Mouse (Mus musculus) neural tube, embryonic 12.5 days (tissue): ENCODE data around the gene Adgrl3. TPM values are rescaled to one million over a fixed set of nuclear protein-coding genes. Genes with fewer than 3 reads are reported as not detected.
A peak's percentile ranks its signal among the peaks of the same experiment; 100 is the strongest.

Experiments used
- ATAC-seq: fragments of 200-750 bp; cut with Nextera tagmentation; 2 replicates; pipeline ENCODE4 v1.8.0; 2017; ENCODE audit warnings: low read depth, mild to moderate bottlenecking, moderate TSS enrichment, moderate library complexity; ENCODE audit not compliant: low FRiP score
- H3K27ac ChIP-seq: fragments of 300-500 bp; sonication (generic); 2 replicates; pipeline ENCODE4 v1.5.1; 2016
- H3K27me3 ChIP-seq: fragments of 300-500 bp; sonication (generic); replicated peaks from 2 replicates; pipeline ENCODE4 v1.6.1; 2016; ENCODE audit warnings: mild to moderate bottlenecking
- H3K36me3 ChIP-seq: fragments of 300-500 bp; sonication (generic); 2 replicates; pipeline ENCODE4 v1.6.1; 2016; ENCODE audit warnings: mild to moderate bottlenecking
- H3K4me1 ChIP-seq: fragments of 300-500 bp; sonication (generic); 2 replicates; pipeline ENCODE4 v1.6.1; 2016
- H3K4me2 ChIP-seq: fragments of 300-500 bp; sonication (generic); replicated peaks from 2 replicates; pipeline ENCODE4 v1.6.1; 2016; ENCODE audit warnings: mild to moderate bottlenecking
- H3K4me3 ChIP-seq: fragments of 300-500 bp; sonication (generic); 2 replicates; pipeline ENCODE4 v1.5.1; 2016
- H3K9ac ChIP-seq: fragments of 300-500 bp; sonication (generic); 2 replicates; pipeline ENCODE4 v1.6.1; 2016; ENCODE audit warnings: mild to moderate bottlenecking
- H3K9me3 ChIP-seq: fragments of 300-500 bp; sonication (generic); 2 replicates; pipeline ENCODE4 v1.6.1; 2016; ENCODE audit warnings: mild to moderate bottlenecking
- WGBS: fragments of 180-500 bp; shearing (Covaris S2); methylation state at CpG from one replicate; pipeline ENCODE4 v1.1.7; 2016; 5-methylcytosine and 5-hydroxymethylcytosine counted together
- polyA plus RNA-seq: library from polyadenylated mRNA; unstranded; fragments of >200 nt; fragmentation: Nextera tagmentation; extraction: Ambion mirVana; gene quantifications from 2 replicates; pipeline ENCODE4 v1.2.1, GENCODE M21; 2016

Gene Adgrl3
- polyA plus RNA-seq, 1 experiment from 2014 or later, result 38.2 TPM

DNA sequence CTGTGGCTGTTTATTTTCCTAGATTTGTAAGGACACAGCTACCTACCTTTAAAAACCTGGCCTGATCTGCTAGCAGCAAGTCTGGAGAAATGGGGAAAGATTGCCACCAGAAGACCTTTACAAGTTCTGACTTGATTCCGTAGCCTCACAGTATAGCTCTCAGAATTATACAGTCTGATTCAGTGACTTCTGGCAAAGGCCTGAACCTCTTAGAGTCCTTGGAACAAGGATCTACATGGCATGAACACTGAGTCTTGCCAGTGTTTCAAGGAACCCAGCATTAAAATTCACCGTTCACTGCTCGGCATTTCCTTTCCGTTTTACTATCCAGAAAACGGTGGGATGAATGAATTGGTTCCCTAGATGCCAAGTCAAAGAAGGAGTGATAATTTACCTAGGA lies 756.3 kb downstream of the Adgrl3 start:
- ATAC-seq, result no peak
- Histone ChIP-seq H3K4me1 (no peaks in the 10 kb centered on the region), H3K4me3 (no peak overlapping the region), H3K36me3 (no peaks in the 10 kb centered on the region), H3K27ac (no peak overlapping the region), H3K9ac (no peak overlapping the region), H3K27me3 (no peaks in the 10 kb centered on the region), H3K4me2 (no peak overlapping the region), H3K9me3 (no peaks in the 10 kb centered on the region)
- WGBS, result 62% methylated on average over 5 of the region's 5 CpGs

DNA sequence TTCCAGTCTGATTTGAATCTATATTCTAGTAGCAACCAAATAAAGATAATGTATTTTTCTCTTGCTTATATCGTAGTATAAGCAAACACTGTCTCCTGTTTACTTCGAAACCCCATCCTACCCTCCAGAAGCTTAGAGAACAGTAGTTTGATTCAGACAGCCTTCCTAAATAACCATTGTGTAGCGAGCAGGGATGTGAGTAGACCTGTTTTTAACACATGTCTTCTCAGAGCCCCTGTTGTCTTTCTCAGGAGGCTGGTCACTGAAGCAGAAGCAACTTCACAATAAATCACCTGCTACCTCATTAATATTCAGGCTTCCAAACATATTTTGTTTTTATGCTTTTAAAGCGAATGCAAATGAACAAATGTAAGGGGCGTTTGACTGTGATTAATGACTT lies 756.8 kb downstream of the Adgrl3 start:
- Histone ChIP-seq H3K36me3 (no peaks in the 10 kb centered on the region), H3K27me3 (no peaks in the 10 kb centered on the region), H3K4me1 (no peaks in the 10 kb centered on the region), H3K9me3 (no peaks in the 10 kb centered on the region), H3K9ac (no peak overlapping the region), H3K4me3 (no peak overlapping the region), H3K27ac (no peak overlapping the region), H3K4me2 (no peak overlapping the region)
- 34% methylated on average over 5 of the region's 5 CpGs for WGBS
- peak; percentile 76; the same call in 1 of the 2 replicates for ATAC-seq

GRCm38 (mm10) chr5:81784770-81785169 lies 764.8 kb downstream of the Adgrl3 start:
- H3K27ac ChIP-seq, result no peak overlapping the region
- no peak for ATAC-seq
- no peak overlapping the region for H3K9ac ChIP-seq
- H3K4me3 ChIP-seq, result no peak overlapping the region
- no peaks in the 10 kb centered on the region for H3K36me3 ChIP-seq
- no peaks in the 10 kb centered on the region for H3K9me3 ChIP-seq
- H3K27me3 ChIP-seq, result no peaks in the 10 kb centered on the region
- H3K4me1 ChIP-seq, result no peaks in the 10 kb centered on the region
- WGBS, result 75% methylated on average over 8 of the region's 8 CpGs
- H3K4me2 ChIP-seq, result no peak overlapping the region

DNA sequence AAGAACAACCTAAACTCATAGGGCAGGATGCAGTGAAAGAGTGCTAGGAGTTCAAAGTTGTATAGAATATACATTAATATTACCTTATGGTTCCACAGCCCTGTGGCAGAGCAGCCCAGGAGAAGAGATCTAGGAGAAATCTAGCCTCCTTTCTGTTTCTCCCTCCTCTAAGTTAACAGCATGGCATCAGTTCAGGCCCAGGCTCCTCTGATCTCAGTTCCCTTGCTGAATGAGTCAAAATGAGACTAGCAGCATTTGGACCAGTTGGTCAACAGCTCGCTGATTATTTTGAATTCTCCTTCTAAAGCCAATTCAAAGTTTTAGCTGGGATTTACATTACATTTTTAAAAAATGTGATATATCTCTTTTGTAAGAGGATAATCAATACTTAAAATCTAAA lies 770.8 kb downstream of the Adgrl3 start:
- no peak for ATAC-seq
- no peaks in the 10 kb centered on the region for H3K4me1 ChIP-seq
- 0 out of 2 replicates have a peak, but pooled peaks cover 3% of the 10 kb centered on the region for H3K9me3 ChIP-seq
- WGBS, result 79% methylated on average over 1 of the region's 1 CpGs
- no peak overlapping the region for H3K4me3 ChIP-seq
- H3K27ac ChIP-seq, result no peak overlapping the region
- no peak overlapping the region for H3K9ac ChIP-seq
- no peaks in the 10 kb centered on the region for H3K27me3 ChIP-seq
- H3K36me3 ChIP-seq, result peaks cover 9% of the 10 kb centered on the region
- no peak overlapping the region for H3K4me2 ChIP-seq

- no peak overlapping the region for H3K9ac ChIP-seq
- no peaks in the 10 kb centered on the region for H3K4me1 ChIP-seq
- 0 out of 2 replicates have a peak, but pooled peaks cover 3% of the 10 kb centered on the region for H3K9me3 ChIP-seq
- no peak for ATAC-seq
- peaks cover 9% of the 10 kb centered on the region for H3K36me3 ChIP-seq
- H3K27ac ChIP-seq, result no peak overlapping the region
- H3K4me3 ChIP-seq, result no peak overlapping the region
- no peaks in the 10 kb centered on the region for H3K27me3 ChIP-seq
- WGBS, result 90% methylated on average over 9 of the region's 9 CpGs
- H3K4me2 ChIP-seq, result no peak overlapping the region
Observed at GRCm38 (mm10) chr5:81794125-81794524, 774.2 kb downstream of the Adgrl3 start.

- ATAC-seq, result no peak
- H3K4me1 ChIP-seq, result no peaks in the 10 kb centered on the region
- H3K27ac ChIP-seq, result no peak overlapping the region
- H3K9me3 ChIP-seq, result 0 out of 2 replicates have a peak, but pooled peaks cover 3% of the 10 kb centered on the region
- peaks cover 9% of the 10 kb centered on the region for H3K36me3 ChIP-seq
- no peak overlapping the region for H3K4me2 ChIP-seq
- no peak overlapping the region for H3K4me3 ChIP-seq
- no peak overlapping the region for H3K9ac ChIP-seq
- no peaks in the 10 kb centered on the region for H3K27me3 ChIP-seq
- WGBS, result 90% methylated on average over 24 of the region's 24 CpGs
Observed at GRCm38 (mm10) chr5:81794601-81795000, 774.7 kb downstream of the Adgrl3 start.

GRCm38 (mm10) chr5:81796128-81796527 lies 776.2 kb downstream of the Adgrl3 start:
- H3K9me3 ChIP-seq, result 0 out of 2 replicates have a peak, but pooled peaks cover 3% of the 10 kb centered on the region
- no peak for ATAC-seq
- peaks cover 9% of the 10 kb centered on the region for H3K36me3 ChIP-seq
- no peak overlapping the region for H3K4me3 ChIP-seq
- no peaks in the 10 kb centered on the region for H3K4me1 ChIP-seq
- no peak overlapping the region for H3K27ac ChIP-seq
- H3K27me3 ChIP-seq, result no peaks in the 10 kb centered on the region
- H3K4me2 ChIP-seq, result no peak overlapping the region
- 81% methylated on average over 4 of the region's 4 CpGs for WGBS
- no peak overlapping the region for H3K9ac ChIP-seq

DNA sequence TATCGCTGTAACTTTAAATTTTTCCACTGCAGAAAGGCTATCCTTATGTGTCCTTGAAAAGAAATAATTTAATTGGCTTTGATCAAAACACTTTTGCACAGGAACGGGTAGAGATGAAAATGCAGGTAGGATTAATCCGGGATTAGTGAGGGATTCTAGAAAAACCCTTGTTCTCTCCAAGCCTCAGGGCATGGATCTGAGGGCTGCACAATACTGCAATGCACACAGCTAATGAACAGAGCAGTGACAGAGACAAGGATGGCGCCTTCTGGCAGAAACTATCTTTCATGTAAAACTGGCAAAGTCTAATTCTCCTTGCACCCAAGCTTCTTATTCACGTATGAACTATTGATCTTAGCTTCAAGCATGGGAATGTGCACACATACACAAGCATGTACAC lies 791.0 kb downstream of the Adgrl3 start:
- Histone ChIP-seq H3K9me3 (no peaks in the 10 kb centered on the region), H3K4me3 (no peak overlapping the region), H3K36me3 (no peaks in the 10 kb centered on the region), H3K4me1 (no peaks in the 10 kb centered on the region), H3K27me3 (no peaks in the 10 kb centered on the region), H3K9ac (no peak overlapping the region), H3K27ac (no peak overlapping the region), H3K4me2 (no peak overlapping the region)
- 91% methylated on average over 5 of the region's 5 CpGs for WGBS
- ATAC-seq, result no peak

- H3K27ac ChIP-seq, result no peak overlapping the region
- no peak overlapping the region for H3K4me2 ChIP-seq
- H3K4me3 ChIP-seq, result no peak overlapping the region
- no peaks in the 10 kb centered on the region for H3K27me3 ChIP-seq
- no peaks in the 10 kb centered on the region for H3K36me3 ChIP-seq
- no peak for ATAC-seq
- WGBS, result 98% methylated on average over 1 of the region's 1 CpGs
- H3K9ac ChIP-seq, result no peak overlapping the region
- no peaks in the 10 kb centered on the region for H3K4me1 ChIP-seq
- no peaks in the 10 kb centered on the region for H3K9me3 ChIP-seq
Observed at GRCm38 (mm10) chr5:81832076-81832475, 812.1 kb downstream of the Adgrl3 start.

DNA sequence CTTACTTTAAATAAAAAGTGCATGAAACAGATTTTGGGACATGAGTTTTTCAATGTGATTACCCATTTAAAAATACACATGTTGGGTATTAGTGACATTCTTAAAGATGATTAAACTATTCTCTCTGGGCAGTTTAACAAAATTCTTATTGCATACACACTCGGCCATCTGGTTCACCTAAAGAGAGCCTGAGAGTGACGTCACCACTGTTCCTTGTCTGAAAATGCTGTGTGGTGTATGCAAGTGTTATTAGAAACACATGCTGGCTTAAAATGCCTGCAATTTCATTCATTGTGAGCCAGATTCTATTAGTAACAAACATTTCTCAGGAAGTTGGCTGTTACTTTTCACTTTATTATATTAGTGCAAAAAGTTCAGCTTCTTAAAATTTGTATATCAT lies 812.7 kb downstream of the Adgrl3 start:
- Histone ChIP-seq H3K4me3 (no peak overlapping the region), H3K27ac (no peak overlapping the region), H3K9ac (no peak overlapping the region), H3K4me1 (no peaks in the 10 kb centered on the region), H3K4me2 (no peak overlapping the region), H3K36me3 (no peaks in the 10 kb centered on the region), H3K27me3 (no peaks in the 10 kb centered on the region), H3K9me3 (no peaks in the 10 kb centered on the region)
- 77% methylated on average over 2 of the region's 2 CpGs for WGBS
- no peak for ATAC-seq

- WGBS, result 97% methylated on average over 2 of the region's 2 CpGs
- H3K4me2 ChIP-seq, result no peak overlapping the region
- H3K9ac ChIP-seq, result no peak overlapping the region
- H3K9me3 ChIP-seq, result no peaks in the 10 kb centered on the region
- no peaks in the 10 kb centered on the region for H3K36me3 ChIP-seq
- H3K4me3 ChIP-seq, result no peak overlapping the region
- H3K27me3 ChIP-seq, result no peaks in the 10 kb centered on the region
- ATAC-seq, result no peak
- no peaks in the 10 kb centered on the region for H3K4me1 ChIP-seq
- no peak overlapping the region for H3K27ac ChIP-seq
Observed at GRCm38 (mm10) chr5:81837860-81838259, 817.9 kb downstream of the Adgrl3 start.

- Histone ChIP-seq H3K36me3 (no peaks in the 10 kb centered on the region), H3K4me1 (no peaks in the 10 kb centered on the region), H3K4me3 (no peak overlapping the region), H3K9ac (no peak overlapping the region), H3K27me3 (no peaks in the 10 kb centered on the region), H3K27ac (no peak overlapping the region), H3K9me3 (no peaks in the 10 kb centered on the region), H3K4me2 (no peak overlapping the region)
- 40% methylated on average over 4 of the region's 4 CpGs for WGBS
- ATAC-seq, result peak; percentile 53; the same call in 1 of the 2 replicates
Observed at GRCm38 (mm10) chr5:81843798-81844197, 823.9 kb downstream of the Adgrl3 start.

DNA sequence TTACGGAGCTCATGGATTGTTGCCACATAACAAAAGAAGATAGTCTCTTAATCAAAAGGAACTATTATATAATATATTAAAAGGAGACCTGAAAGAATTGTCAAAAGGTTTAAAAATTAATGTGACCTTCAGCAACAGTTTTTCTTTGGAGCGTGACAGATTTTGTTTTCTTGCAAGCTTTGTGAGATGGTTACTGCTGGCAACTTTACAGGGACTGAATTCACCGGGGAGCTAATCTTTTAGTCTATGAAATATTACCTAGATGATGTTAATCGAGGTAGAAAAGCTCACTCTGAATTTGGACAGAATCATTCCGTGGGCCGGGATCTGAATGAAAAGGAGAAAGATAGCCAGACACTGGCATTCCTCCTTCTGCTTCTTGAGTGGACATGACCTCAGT lies 850.4 kb downstream of the Adgrl3 start:
- H3K36me3 ChIP-seq, result no peaks in the 10 kb centered on the region

More for the DNA sequence above, 850.4 kb downstream of the Adgrl3 start:
- Histone ChIP-seq H3K9me3 (no peaks in the 10 kb centered on the region), H3K9ac (no peak overlapping the region), H3K4me3 (no peak overlapping the region), H3K4me2 (no peak overlapping the region), H3K4me1 (no peaks in the 10 kb centered on the region), H3K27ac (no peak overlapping the region), H3K27me3 (no peaks in the 10 kb centered on the region)
- no peak for ATAC-seq
- 92% methylated on average over 6 of the region's 6 CpGs for WGBS
